In genomic region chr6:138872495-138873415, GRCm38 (mm10) we compare ENCODE assay signal across 16 mouse cellular contexts.
A peak's percentile ranks its signal among the peaks of the same experiment; 100 is the strongest.
DNase-seq lines count a peak whose midpoint lies in the region; ATAC-seq lines count a peak whose summit lies in the region.
"Had no signal": no experiment of that assay in that cellular context is flagged by ENCODE, and none has a peak within 500 bp of the region (broad histone marks: within the 10 kb centered on the region; RNA-seq: fewer than 3 reads in every experiment).

No protein-coding gene starts in this region.

- no peak overlapping the region for H3K27ac ChIP-seq in midbrain, embryonic 12.5 days (replicated peaks)
- no peak overlapping the region for H3K27ac ChIP-seq in midbrain, embryonic 11.5 days (ENCODE audit: low read depth, low read length)
- H3K27ac ChIP-seq in forebrain, embryonic 14.5 days (ENCODE audit: low read depth, low read length): no peak overlapping the region
- H3K27ac ChIP-seq: embryonic facial prominence, embryonic 10.5 days; heart, adult 2 months; limb, embryonic 13.5 days had no signal

- no peak overlapping the region for H3K4me2 ChIP-seq in midbrain, embryonic 12.5 days (replicated peaks)
- no peak overlapping the region for H3K4me2 ChIP-seq in midbrain, embryonic 11.5 days
- peak overlapping the region; percentile 35 for H3K4me2 ChIP-seq in forebrain, embryonic 14.5 days (ENCODE audit: low read length)
- H3K4me2 ChIP-seq: limb, embryonic 13.5 days; lung, embryonic 14.5 days had no signal

- 72% methylated on average over 20 of the region's 20 CpGs for WGBS in midbrain, embryonic 12.5 days
- 82% methylated on average over 20 of the region's 20 CpGs for WGBS in midbrain, embryonic 11.5 days
- WGBS in forebrain, embryonic 14.5 days: 24% methylated on average over 20 of the region's 20 CpGs

- H3K4me3 ChIP-seq in midbrain, embryonic 12.5 days: no peak overlapping the region
- H3K4me3 ChIP-seq in midbrain, embryonic 11.5 days (ENCODE audit: low read depth, low read length): no peak overlapping the region
- H3K4me3 ChIP-seq in forebrain, embryonic 14.5 days (ENCODE audit: low read depth, low read length): no peak overlapping the region
- H3K4me3 ChIP-seq: embryonic facial prominence, embryonic 10.5 days; heart, adult 2 months; limb, embryonic 13.5 days; megakaryocyte, embryonic 14.5 days had no signal

- ATAC-seq in midbrain, embryonic 12.5 days (ENCODE audit: low FRiP score, low read depth): 0 out of 2 replicates have a peak, but pooled peaks have one; percentile 38
- ATAC-seq in midbrain, embryonic 11.5 days (ENCODE audit: low FRiP score): no peak
- ATAC-seq in forebrain, embryonic 14.5 days: peak; percentile 83
- ATAC-seq: Patski had no signal

- DNase-seq in midbrain, embryonic 11.5 days (ENCODE audit: low spot score, missing footprints): no peak
- DNase-seq in forebrain, embryonic 14.5 days (ENCODE audit: low spot score): peak; percentile 62
- peak; percentile 23 to 26 for DNase-seq in layer of hippocampus, postnatal 10 days (ENCODE audit: low spot score in 2 of 2)
- DNase-seq in testis, postnatal 10 days (ENCODE audit: low spot score): no peak
- DNase-seq in adrenal gland, postnatal 25 days: no peak
- no peak for DNase-seq in thymus, postnatal 25 days
- DNase-seq: adrenal gland, postnatal 10 days; cerebellum, adult 11 months; heart, adult 2 months; kidney, adult 18-20 months; lung, embryonic 14.5 days had no signal

- H3K36me3 ChIP-seq in midbrain, embryonic 12.5 days: no peaks in the 10 kb centered on the region
- H3K36me3 ChIP-seq in midbrain, embryonic 11.5 days (ENCODE audit: control insufficient read depth, insufficient read depth, low read length): no peaks in the 10 kb centered on the region
- no peaks in the 10 kb centered on the region for H3K36me3 ChIP-seq in forebrain, embryonic 14.5 days (ENCODE audit: control insufficient read depth, insufficient read depth, low read length)
- H3K36me3 ChIP-seq: embryonic facial prominence, embryonic 10.5 days; limb, embryonic 13.5 days had no signal

- no peaks in the 10 kb centered on the region for H3K9me3 ChIP-seq in midbrain, embryonic 12.5 days
- H3K9me3 ChIP-seq in midbrain, embryonic 11.5 days (ENCODE audit: control insufficient read depth, low read length): no peaks in the 10 kb centered on the region
- H3K9me3 ChIP-seq in forebrain, embryonic 14.5 days (replicated peaks; ENCODE audit: control insufficient read depth, low read length): no peaks in the 10 kb centered on the region
- H3K9me3 ChIP-seq: embryonic facial prominence, embryonic 10.5 days; limb, embryonic 13.5 days had no signal

- no peaks in the 10 kb centered on the region for H3K27me3 ChIP-seq in midbrain, embryonic 12.5 days
- no peaks in the 10 kb centered on the region for H3K27me3 ChIP-seq in midbrain, embryonic 11.5 days (ENCODE audit: control insufficient read depth, insufficient read depth, low read length)
- no peaks in the 10 kb centered on the region for H3K27me3 ChIP-seq in forebrain, embryonic 14.5 days (replicated peaks; ENCODE audit: control insufficient read depth, insufficient read depth, low read length)
- H3K27me3 ChIP-seq: limb, embryonic 13.5 days; megakaryocyte, embryonic 14.5 days; Patski had no signal

- no peak overlapping the region for H3K9ac ChIP-seq in midbrain, embryonic 12.5 days (replicated peaks)
- no peak overlapping the region for H3K9ac ChIP-seq in midbrain, embryonic 11.5 days (ENCODE audit: low read length)
- H3K9ac ChIP-seq in forebrain, embryonic 14.5 days (ENCODE audit: low read length): no peak overlapping the region
- H3K9ac ChIP-seq: limb, embryonic 13.5 days; lung, embryonic 14.5 days had no signal

- no peaks in the 10 kb centered on the region for H3K4me1 ChIP-seq in midbrain, embryonic 12.5 days
- H3K4me1 ChIP-seq in midbrain, embryonic 11.5 days (ENCODE audit: control insufficient read depth, insufficient read depth, low read length): no peaks in the 10 kb centered on the region
- H3K4me1 ChIP-seq in forebrain, embryonic 14.5 days (ENCODE audit: control insufficient read depth, insufficient read depth, low read length): peaks cover 6% of the 10 kb centered on the region
- H3K4me1 ChIP-seq: embryonic facial prominence, embryonic 10.5 days; limb, embryonic 13.5 days; megakaryocyte, embryonic 14.5 days had no signal

Comparison
In these comparisons a context has a peak if more than half of its experiments do, and no peak if none do; other contexts are left out.
1. DNase-seq: peak in forebrain, embryonic 14.5 days (single experiment) and layer of hippocampus, postnatal 10 days (2 of 2); none in midbrain, embryonic 11.5 days (single experiment), testis, postnatal 10 days (single experiment), adrenal gland, postnatal 25 days (single experiment) and thymus, postnatal 25 days (single experiment).